Mouse (Mus musculus) cerebellum, postnatal 4 days (tissue): ENCODE data around the gene Taar8c.
"Not testable (repeated sequence)": the region's sequence is repeated elsewhere in the genome, so short reads cannot be mapped to it uniquely, and the experiment has no call there.

Source experiments
- DNase-seq, 2 experiments: peaks; one replicate each; pipeline ENCODE4 v3.0.0; 2022; ENCODE audit warnings: low spot score in 2 of 2, mixed read lengths in 1 of 2

Gene Taar8c

GRCm38 (mm10) chr10:24074751-24075150, 27.0 kb downstream of the Taar8c start:
- DNase-seq: not testable (repeated sequence)

- no peak for DNase-seq
Measured at GRCm38 (mm10) chr10:24058986-24059385, 42.7 kb downstream of the Taar8c start.

GRCm38 (mm10) chr10:24052039-24052438, 49.7 kb downstream of the Taar8c start:
- DNase-seq: no peak
